Mouse (Mus musculus) CH12.LX (cell line): ENCODE measurements at regions not wholly inside any gene's neighbourhood (a gene's known extent, or its start where the extent isn't known, plus 50 kb on each side); places are given as distances from the start of the nearest gene placed in this dataset.

ENCODE experiments used
- DNase-seq: peaks from one replicate; pipeline ENCODE4 v3.0.0-alpha.2; 2013; ENCODE audit errors: extremely low read depth
- H3K27ac ChIP-seq: 2 replicates; pipeline ENCODE4 v1.5.1; 2012; ENCODE audit warnings: low read depth, mild to moderate bottlenecking, control low read depth, moderate library complexity; ENCODE audit not compliant: insufficient read depth
- H3K27me3 ChIP-seq: replicated peaks from 2 replicates; pipeline ENCODE3; 2012; ENCODE audit warnings: inconsistent platforms
- H3K36me3 ChIP-seq, 2 experiments: replicated peaks in 1 of 2; 2 replicates each; pipeline versions ENCODE3 to v1.6.1; 2012; ENCODE audit warnings: inconsistent platforms in 1 of 2, low read length in 1 of 2, mild to moderate bottlenecking in 1 of 2, mixed read lengths in 1 of 2, moderate library complexity in 1 of 2; ENCODE audit not compliant: control insufficient read depth in 1 of 2, insufficient read depth in 1 of 2
- H3K4me1 ChIP-seq, 2 experiments: 2 replicates each; pipeline ENCODE4 v1.6.1; 2012; ENCODE audit warnings: inconsistent platforms in 1 of 2, moderate library complexity in 1 of 2; ENCODE audit not compliant: insufficient read depth in 2 of 2, control insufficient read depth in 1 of 2
- H3K4me2 ChIP-seq: 2 replicates; pipeline ENCODE4 v1.6.1; 2012; ENCODE audit warnings: low read depth, mild to moderate bottlenecking, control low read depth; ENCODE audit not compliant: poor library complexity, insufficient read depth, severe bottlenecking
- H3K4me3 ChIP-seq, 3 experiments: fragments of 150-350 bp in 1 of 3; sonication (generic) in 1 of 3; replicated peaks in 1 of 3; 2 replicates each; pipeline versions ENCODE3 to v1.5.1; 2011 to 2012; ENCODE audit warnings: low read depth in 2 of 3, low read length in 2 of 3, mild to moderate bottlenecking in 2 of 3, moderate library complexity in 2 of 3, control low read depth in 1 of 3, improper control_type of control experiment in 1 of 3, inconsistent platforms in 1 of 3, mixed read lengths in 1 of 3; ENCODE audit not compliant: poor library complexity in 1 of 3
- H3K79me2 ChIP-seq: replicated peaks from 2 replicates; pipeline ENCODE4 v1.6.1; 2012; ENCODE audit warnings: mild to moderate bottlenecking, moderate library complexity; ENCODE audit not compliant: control insufficient read depth, poor library complexity, insufficient read depth, severe bottlenecking; ENCODE audit errors: extremely low read depth
- H3K9ac ChIP-seq: 2 replicates; pipeline ENCODE4 v1.6.1; 2012; ENCODE audit warnings: low read depth, mild to moderate bottlenecking, control low read depth, moderate library complexity; ENCODE audit not compliant: insufficient read depth
- H3K9me3 ChIP-seq: replicated peaks from 2 replicates; pipeline ENCODE3; 2012; ENCODE audit warnings: low read length, inconsistent platforms, mixed read lengths
- CHD2 ChIP-seq: IDR thresholded peaks from 2 replicates; pipeline ENCODE4 v1.6.1; 2011; ENCODE audit warnings: low read length, improper control_type of control experiment
- CTCF ChIP-seq, 2 experiments: IDR thresholded peaks in 1 of 2; conservative IDR thresholded peaks in 1 of 2; 2 replicates each; pipeline ENCODE4 v1.5.1; 2011 to 2012; ENCODE audit warnings: low read depth in 2 of 2, low read length in 2 of 2, improper control_type of control experiment in 1 of 2, inconsistent platforms in 1 of 2, mild to moderate bottlenecking in 1 of 2, moderate library complexity in 1 of 2
- GABPA ChIP-seq: IDR thresholded peaks from 2 replicates; pipeline ENCODE4 v1.6.1; 2012; ENCODE audit warnings: low read depth, low read length, improper control_type of control experiment, inconsistent platforms; ENCODE audit not compliant: insufficient replicate concordance
- KAT2A ChIP-seq: IDR thresholded peaks from 2 replicates; pipeline ENCODE4 v1.6.1; 2012; ENCODE audit warnings: low read length, improper control_type of control experiment, inconsistent platforms; ENCODE audit not compliant: insufficient replicate concordance
- MAFK ChIP-seq: IDR thresholded peaks from 2 replicates; pipeline ENCODE4 v1.6.1; 2011; ENCODE audit warnings: low read length, improper control_type of control experiment; ENCODE audit not compliant: insufficient replicate concordance
- MAZ ChIP-seq: IDR thresholded peaks from 2 replicates; pipeline ENCODE4 v1.6.1; 2012; ENCODE audit warnings: low read depth, mild to moderate bottlenecking, inconsistent platforms, low read length, improper control_type of control experiment, moderate library complexity
- MXI1 ChIP-seq: IDR thresholded peaks from 2 replicates; pipeline ENCODE4 v1.6.1; 2011; ENCODE audit warnings: mild to moderate bottlenecking, low read depth, low read length, improper control_type of control experiment
- NRF1 ChIP-seq: IDR thresholded peaks from 2 replicates; pipeline ENCODE4 v1.6.1; 2014; ENCODE audit warnings: low read depth, mild to moderate bottlenecking, inconsistent platforms, low read length, improper control_type of control experiment, moderate library complexity
- POLR2A ChIP-seq: IDR thresholded peaks from 2 replicates; pipeline ENCODE4 v1.6.1; 2011; ENCODE audit warnings: low read depth, mild to moderate bottlenecking, improper control_type of control experiment, low read length
- SIN3A ChIP-seq: IDR thresholded peaks from 2 replicates; pipeline ENCODE4 v1.6.1; 2012; ENCODE audit warnings: low read length, improper control_type of control experiment, inconsistent platforms
- SMC3 ChIP-seq: IDR thresholded peaks from 2 replicates; pipeline ENCODE4 v1.6.1; 2011; ENCODE audit warnings: low read depth, low read length, improper control_type of control experiment
- TCF12 ChIP-seq: IDR thresholded peaks from 2 replicates; pipeline ENCODE4 v1.6.1; 2014; ENCODE audit warnings: low read depth, mild to moderate bottlenecking, inconsistent platforms, low read length, improper control_type of control experiment
- USF1 ChIP-seq: IDR thresholded peaks from 2 replicates; pipeline ENCODE4 v1.6.1; 2014; ENCODE audit warnings: low read depth, mild to moderate bottlenecking, inconsistent platforms, low read length, improper control_type of control experiment
- ZKSCAN1 ChIP-seq: IDR thresholded peaks from 2 replicates; pipeline ENCODE4 v1.6.1; 2012; ENCODE audit warnings: low read depth, inconsistent platforms, low read length, improper control_type of control experiment, borderline replicate concordance
- ZNF384 ChIP-seq: IDR thresholded peaks from 2 replicates; pipeline ENCODE4 v1.6.1; 2012; ENCODE audit warnings: low read depth, low read length, improper control_type of control experiment, inconsistent platforms
- dilution Hi-C: fragments of 300-500 bp; cut with MboI; formaldehyde crosslinking; loops from 2 replicates; pipeline ENCODE4 v1.14.3; 2020; ENCODE audit warnings: low sequenced_read_pairs; ENCODE audit not compliant: extremely low pct_unique_long_range_greater_than_20kb, extremely low pct_ligation_motif_present
- in situ Hi-C: fragments of 300-500 bp; cut with MboI; formaldehyde crosslinking; loops from 3 replicates; pipeline ENCODE4 v1.14.3; 2019; ENCODE audit warnings: low sequenced_read_pairs, low pct_ligation_motif_present, low pct_unique_long_range_greater_than_20kb, mixed read lengths

DNA sequence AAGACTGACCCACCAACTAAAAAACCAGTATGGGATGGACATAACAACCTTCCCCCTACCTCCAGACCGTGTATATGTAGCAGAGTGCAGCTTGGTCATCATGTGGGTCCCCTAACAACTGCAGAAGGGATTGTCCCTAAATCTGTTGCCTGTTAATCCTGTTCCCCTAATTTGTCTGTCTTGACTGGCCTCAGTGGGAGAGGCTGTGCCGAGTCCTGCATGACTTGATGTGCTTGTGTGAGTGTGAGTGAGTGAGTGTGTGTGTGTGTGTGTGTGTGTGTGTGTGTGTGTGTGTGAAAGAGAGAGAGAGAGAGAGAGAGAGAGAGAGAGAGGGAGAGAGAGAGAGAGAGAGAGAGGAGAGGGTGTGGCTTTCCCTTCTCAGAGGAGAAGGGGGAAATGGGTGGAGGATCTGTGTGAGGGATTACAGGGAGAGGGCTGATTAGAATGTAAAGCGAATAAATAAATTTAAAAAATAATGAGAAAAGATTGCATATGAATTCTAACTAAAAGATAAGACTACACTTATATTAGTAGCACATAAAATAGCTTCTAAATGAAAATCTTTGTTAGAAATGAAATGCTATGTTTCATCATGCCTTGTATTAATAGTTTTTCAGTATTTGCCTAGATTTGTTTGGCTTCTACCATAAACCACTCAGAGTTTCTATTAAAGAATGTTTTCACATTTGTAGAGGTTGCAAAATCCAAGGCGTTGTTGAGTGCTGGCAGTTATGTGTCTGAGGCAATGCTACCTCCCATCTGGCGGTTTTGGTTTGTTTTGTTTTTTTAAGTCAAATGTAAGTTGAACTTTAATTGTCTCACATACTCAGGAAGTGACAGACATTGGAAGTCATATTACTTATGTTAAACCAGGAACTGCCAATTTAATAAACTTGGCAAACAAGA is 740.9 kb downstream of the Abca13 start:
- Histone ChIP-seq H3K27me3 (no peaks in the 10 kb centered on the region), H3K9ac (no peak overlapping the region), H3K36me3 (no peaks in the 10 kb centered on the region), H3K4me1 (no peaks in the 10 kb centered on the region), H3K79me2 (no peaks in the 10 kb centered on the region), H3K27ac (no peak overlapping the region), H3K4me2 (no peak overlapping the region), H3K9me3 (peaks cover 10% of the 10 kb centered on the region), H3K4me3 (no peak overlapping the region)
- in situ Hi-C loops (no loop called here), dilution Hi-C loops (no loop called here)
- TF ChIP-seq SMC3: no peak
- TF ChIP-seq TCF12: no peak
- no peak for TF ChIP-seq CHD2
- no peak for TF ChIP-seq SIN3A
- no peak for TF ChIP-seq MAZ
- DNase-seq: no peak

DNA sequence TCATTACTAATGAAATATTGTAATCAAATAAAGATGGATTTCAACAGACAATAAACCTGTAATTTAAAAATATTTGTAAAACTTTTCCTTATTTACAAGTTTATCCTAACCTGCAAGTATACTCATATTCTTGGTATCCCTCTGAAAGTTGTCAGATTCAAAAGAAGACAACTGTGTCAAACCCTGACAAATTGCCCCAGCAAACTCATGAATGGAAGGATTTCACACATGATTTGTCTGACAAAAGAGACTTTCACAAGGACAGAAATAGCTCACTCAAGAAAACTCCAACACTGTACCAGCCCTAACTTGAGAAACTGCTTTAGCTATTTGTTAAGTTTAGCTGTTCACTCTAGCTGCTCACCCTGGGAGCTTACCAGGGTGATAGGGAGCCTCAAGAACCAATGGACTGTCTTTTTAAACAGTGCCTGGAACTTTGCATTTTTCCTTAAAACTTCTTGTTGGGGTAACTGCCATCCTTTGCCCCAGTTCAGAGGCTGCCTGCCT is 771.0 kb downstream of the Abca13 start:
- in situ Hi-C loops: no loop called here
- Histone ChIP-seq H3K4me2 (no peak overlapping the region), H3K27ac (no peak overlapping the region), H3K27me3 (no peaks in the 10 kb centered on the region), H3K9me3 (peaks cover 51% of the 10 kb centered on the region), H3K9ac (no peak overlapping the region), H3K4me1 (no peaks in the 10 kb centered on the region), H3K4me3 (no peak overlapping the region), H3K79me2 (no peaks in the 10 kb centered on the region), H3K36me3 (no peaks in the 10 kb centered on the region)
- TF ChIP-seq GABPA (no peak), ZNF384 (no peak), POLR2A (no peak), ZKSCAN1 (no peak), MAFK (no peak), SMC3 (no peak), MXI1 (no peak), USF1 (no peak), TCF12 (no peak), NRF1 (no peak), CTCF (conservative IDR thresholded peaks at IDR 0.05 in 1 of 2, IDR thresholded peaks at IDR 0.05 in 1 of 2; ENCODE audit: low read depth in 2 of 2, low read length in 2 of 2) (no peak), SIN3A (no peak), KAT2A (no peak)
- dilution Hi-C loops: no loop called here
- DNase-seq: no peak
